Mouse (Mus musculus) cortical plate, adult 2 months (tissue): Measurements from ENCODE around the gene Prss53. TPM values are rescaled to one million over a fixed set of nuclear protein-coding genes. Genes with fewer than 3 reads are reported as not detected.

Experiments
- H3K27ac ChIP-seq: fragments of 200-500 bp; 2 replicates; pipeline ENCODE4 v1.5.1; 2012; ENCODE audit warnings: low read length, control low read depth, inconsistent platforms; ENCODE audit not compliant: insufficient read depth
- H3K4me1 ChIP-seq: fragments of 200-500 bp; 2 replicates; pipeline ENCODE4 v1.6.1; 2011; ENCODE audit warnings: low read length; ENCODE audit not compliant: control insufficient read depth, insufficient read depth
- H3K4me3 ChIP-seq: fragments of 200-500 bp; 2 replicates; pipeline ENCODE4 v1.5.1; 2011; ENCODE audit warnings: mild to moderate bottlenecking, low read length, control low read depth; ENCODE audit not compliant: insufficient read depth
- CTCF ChIP-seq: fragments of 200-500 bp; IDR thresholded peaks from 2 replicates; pipeline ENCODE4 v1.5.1; 2011; ENCODE audit warnings: mild to moderate bottlenecking, control low read depth, low read length; ENCODE audit not compliant: insufficient read depth; ENCODE audit errors: extremely low read depth
- POLR2A ChIP-seq: fragments of 200-500 bp; IDR thresholded peaks from 2 replicates; pipeline ENCODE4 v1.6.1; 2011; ENCODE audit warnings: mild to moderate bottlenecking, low read length, control low read depth; ENCODE audit not compliant: insufficient read depth; ENCODE audit errors: extremely low read depth
- polyA plus RNA-seq: library from polyadenylated mRNA; depleted of rRNA; stranded (reverse); fragments of >200 nt; gene quantifications from 2 replicates; pipeline ENCODE4 v1.2.3, GENCODE M21; 2012

Prss53 gene
- polyA plus RNA-seq, 1 experiment: 4.6 TPM

- no peak for TF ChIP-seq CTCF
- TF ChIP-seq POLR2A: no peak
- no peak overlapping the region for H3K27ac ChIP-seq
- H3K4me1 ChIP-seq: peaks cover 4% of the 10 kb centered on the region; the same call in 1 of the 2 replicates
- no peak overlapping the region for H3K4me3 ChIP-seq
Observed at GRCm38 (mm10) chr7:127880431-127880830, 10.3 kb downstream of the Prss53 start.

- TF ChIP-seq CTCF: no peak
- Histone ChIP-seq H3K4me3 (no peak overlapping the region), H3K4me1 (peaks cover 4% of the 10 kb centered on the region; the same call in 1 of the 2 replicates), H3K27ac (no peak overlapping the region)
Observed at GRCm38 (mm10) chr7:127879301-127879700, 11.5 kb downstream of the Prss53 start.

DNA sequence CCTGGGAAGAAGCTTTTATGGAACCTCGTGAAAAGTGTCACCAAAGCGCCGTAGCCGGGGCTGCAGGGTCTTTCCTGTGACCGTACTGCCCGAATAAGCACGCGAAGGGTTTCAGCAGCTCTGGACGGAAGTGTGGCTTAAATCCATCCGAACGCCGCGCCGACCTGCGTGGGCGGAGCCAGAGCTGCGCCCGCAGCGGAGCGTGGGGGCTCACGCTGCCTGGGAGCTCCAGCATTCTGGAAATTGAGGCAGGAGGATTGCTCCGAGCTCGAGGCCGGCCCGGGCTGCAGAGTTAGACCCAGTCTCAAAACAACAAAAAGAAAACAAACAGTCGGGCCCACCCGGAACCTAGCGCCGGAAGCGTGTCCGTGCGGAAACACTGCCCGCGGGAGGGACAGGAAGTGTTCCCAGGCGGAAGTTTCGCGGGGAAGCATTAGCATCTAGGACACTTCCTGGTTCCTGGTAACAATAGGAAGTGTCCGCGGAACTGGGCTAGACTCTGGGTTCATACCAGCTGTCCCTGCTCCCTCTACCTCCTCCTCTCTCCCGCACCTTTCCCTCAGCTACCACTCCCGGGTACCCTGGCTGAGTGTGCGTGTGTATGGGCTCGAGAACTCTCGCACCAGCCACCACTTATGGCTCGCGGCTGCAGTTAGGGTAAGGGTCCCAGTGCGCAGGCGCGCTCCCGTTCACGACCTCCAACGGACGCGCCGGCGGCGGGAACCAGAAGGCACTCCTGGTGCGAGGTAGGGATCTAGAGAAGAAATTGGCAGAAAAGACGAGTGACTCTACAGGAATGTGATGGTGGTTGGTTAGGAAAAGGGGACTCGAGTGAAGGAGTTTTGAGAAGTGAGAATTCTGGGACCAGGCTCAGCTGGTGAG lies 14.1 kb downstream of the Prss53 start, which contains the start of gene Zfp668:
Gene Zfp668, minus strand, starts transcription at position 362 of the 882 bp plus-strand sequence.
- Histone ChIP-seq H3K4me3 (peak within 1 kb of the TSS; percentile 55), H3K4me1 (peaks cover 2% of the 10 kb centered on the region; the same call in 1 of the 2 replicates), H3K27ac (peak within 1 kb of the TSS; percentile 88)
- TF ChIP-seq CTCF (no peak), POLR2A (peak; percentile 61)

GRCm38 (mm10) chr7:127876041-127876466 lies 14.7 kb downstream of the Prss53 start, which contains the start of gene Zfp646:
Gene Zfp646, plus strand, starts transcription at chr7:127876221.
- peaks cover 2% of the 10 kb centered on the region; the same call in 1 of the 2 replicates for H3K4me1 ChIP-seq

GRCm38 (mm10) chr7:127875627-127876001 lies 15.2 kb downstream of the Prss53 start:
- peak overlapping the region; percentile 88 for H3K27ac ChIP-seq
- peak overlapping the region; percentile 55 for H3K4me3 ChIP-seq
- TF ChIP-seq POLR2A (no peak), CTCF (no peak)
- H3K4me1 ChIP-seq: peaks cover 2% of the 10 kb centered on the region; the same call in 1 of the 2 replicates

More at GRCm38 (mm10) chr7:127876041-127876466, 14.7 kb downstream of the Prss53 start, which contains the start of gene Zfp646:
- H3K4me3 ChIP-seq: peak within 1 kb of the TSS; percentile 55
- peak; percentile 46; the same call in 1 of the 2 replicates for TF ChIP-seq POLR2A
- TF ChIP-seq CTCF: no peak
- peak within 1 kb of the TSS; percentile 88 for H3K27ac ChIP-seq

- H3K4me3 ChIP-seq: peak overlapping the region; percentile 55
- H3K27ac ChIP-seq: no peak overlapping the region
- peaks cover 2% of the 10 kb centered on the region; the same call in 1 of the 2 replicates for H3K4me1 ChIP-seq
- TF ChIP-seq POLR2A (no peak), CTCF (no peak)
Observed at GRCm38 (mm10) chr7:127874812-127875626, 15.8 kb downstream of the Prss53 start.

DNA sequence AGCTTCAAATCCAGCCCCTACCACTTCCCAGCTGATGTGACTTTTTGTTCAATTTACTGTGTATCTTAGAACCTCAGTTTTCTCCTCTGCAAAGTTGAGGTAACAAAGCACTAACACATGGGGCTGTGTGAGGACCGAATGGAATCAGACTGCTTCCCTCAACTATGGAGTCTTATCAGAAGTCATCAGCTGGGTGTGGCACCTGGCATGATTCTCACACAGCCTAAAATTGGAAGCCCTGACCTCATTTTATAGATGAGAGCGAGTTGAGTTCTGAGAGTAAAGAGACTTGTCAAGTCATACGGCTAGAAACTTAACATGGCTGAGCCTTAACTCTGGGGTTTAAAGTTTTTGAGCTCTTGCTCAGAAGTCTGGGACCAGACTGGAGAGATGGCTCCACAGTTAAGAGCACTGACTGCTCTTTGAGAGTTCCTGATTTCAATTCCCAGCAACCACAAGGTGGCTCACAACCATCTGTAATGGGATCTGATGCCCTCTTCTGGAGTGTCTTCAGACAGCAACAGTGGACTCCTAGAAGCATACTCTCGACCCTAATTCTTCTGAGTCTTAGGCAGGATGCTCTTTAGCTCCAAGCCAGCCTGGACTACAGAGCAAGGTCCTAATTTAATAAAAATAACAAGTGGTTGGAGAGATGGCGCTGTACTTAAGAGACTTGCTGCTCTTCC lies 20.5 kb downstream of the Prss53 start:
- no peak for TF ChIP-seq CTCF
- no peak for TF ChIP-seq POLR2A
- Histone ChIP-seq H3K4me1 (peaks cover 4% of the 10 kb centered on the region), H3K27ac (no peak overlapping the region), H3K4me3 (no peak overlapping the region)

- TF ChIP-seq CTCF: no peak
- TF ChIP-seq POLR2A: no peak
- H3K4me3 ChIP-seq: no peak overlapping the region
- H3K4me1 ChIP-seq: peaks cover 4% of the 10 kb centered on the region
- no peak overlapping the region for H3K27ac ChIP-seq
Observed at GRCm38 (mm10) chr7:127869149-127869810, 21.5 kb downstream of the Prss53 start.
